Mouse (Mus musculus): ENCODE results near the gene H2-Aa. TPM values are rescaled to one million over a fixed set of nuclear protein-coding genes. Genes with fewer than 3 reads are reported as not detected.

The H2-Aa gene
- total RNA-seq, 1 experiment from 2014 or later, result 26.2 TPM

DNA sequence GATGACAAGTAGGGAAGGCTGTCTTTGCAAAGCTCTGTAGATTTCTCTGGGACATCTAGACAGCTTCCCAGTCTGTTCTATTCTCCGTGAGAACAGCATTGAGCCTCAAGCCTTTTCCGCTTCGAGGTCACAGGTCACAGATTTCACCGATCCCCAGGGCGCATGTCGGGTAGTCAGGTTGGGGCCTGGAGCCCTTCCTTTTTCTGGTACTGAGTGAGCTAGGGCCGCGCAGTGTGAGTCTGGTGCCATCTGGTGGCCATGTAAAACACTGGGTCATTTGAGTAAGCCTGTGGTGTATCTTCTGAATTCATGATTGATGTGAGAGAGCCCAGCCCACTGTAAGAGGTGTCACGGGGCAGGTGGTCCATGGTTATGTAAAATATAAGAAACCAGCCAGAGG is 52.7 kb downstream of the H2-Aa start:
- peak; percentile 91 for ATAC-seq (replicated peaks; ENCODE audit: low read depth, poor library complexity, severe bottlenecking)

Other genes with a start within 250 kb of the H2-Aa start
- 4.1 and 10.4 TPM in 2 replicates for gene Col11a2, start 248.4 kb downstream of the H2-Aa start, total RNA-seq (2017)
- gene H2-Oa, start 195.5 kb downstream of the H2-Aa start, total RNA-seq (2017), result 7.8 and 10.5 TPM in 2 replicates
- 90.2 and 104 TPM in 2 replicates for gene H2-DMa, start 168.3 kb downstream of the H2-Aa start, total RNA-seq (2017)
- 347 and 388 TPM in 2 replicates for gene Brd2, start 165.2 kb downstream of the H2-Aa start, total RNA-seq (2017)
- gene H2-DMb2, start 144.5 kb downstream of the H2-Aa start, total RNA-seq (2017), result 3.3 and 5.5 TPM in 2 replicates
- 31.9 and 35.1 TPM in 2 replicates for gene H2-DMb1, start 134.8 kb downstream of the H2-Aa start, total RNA-seq (2017)
- 77.8 and 120 TPM in 2 replicates for gene Tap1, start 100.3 kb downstream of the H2-Aa start, total RNA-seq (2017)
- 75.3 and 119 TPM in 2 replicates for gene Psmb9, start 100.1 kb downstream of the H2-Aa start, total RNA-seq (2017)
- gene Psmb8, start 90.1 kb downstream of the H2-Aa start, total RNA-seq (2017), result 480 and 499 TPM in 2 replicates
- 80.1 and 87.6 TPM in 2 replicates for gene Tap2, start 84.3 kb downstream of the H2-Aa start, total RNA-seq (2017)
- 25.5 and 27.7 TPM in 2 replicates for gene H2-Ob, start 48.9 kb downstream of the H2-Aa start, total RNA-seq (2017)
- gene H2-Ab1, start 30.1 kb downstream of the H2-Aa start, total RNA-seq (2017), result 67.2 and 91.5 TPM in 2 replicates
- 17.3 and 17.9 TPM in 2 replicates for gene H2-Eb1, start 18.0 kb upstream of the H2-Aa start, total RNA-seq (2017)
- gene H2-Eb2, start 37.8 kb upstream of the H2-Aa start, total RNA-seq (2017), result not detected in 2 replicates
- gene Btnl2, start 67.0 kb upstream of the H2-Aa start, total RNA-seq (2017), result not detected in 2 replicates
- not detected in 2 replicates for gene Btnl1, start 89.3 kb upstream of the H2-Aa start, total RNA-seq (2017)
- gene BC051142, start 111.0 kb upstream of the H2-Aa start, total RNA-seq (2017), result 4.2 and 6.4 TPM in 2 replicates
- not detected in 2 replicates for gene Btnl4, start 189.5 kb upstream of the H2-Aa start, total RNA-seq (2017)
- not detected in 2 replicates for gene Btnl6, start 229.5 kb upstream of the H2-Aa start, total RNA-seq (2017)

Measured in common myeloid progenitor, adult 5-6 weeks (primary cell).